Mouse (Mus musculus): ENCODE results near the gene Tubg1. TPM values are rescaled to one million over a fixed set of nuclear protein-coding genes. Genes with fewer than 3 reads are reported as not detected.

The Tubg1 gene
- polyA plus RNA-seq, 1 experiment from 2014 or later, result 20.6 TPM

- Histone ChIP-seq H3K27ac (ENCODE audit: low read depth, low read length) (no peak overlapping the region), H3K4me3 (ENCODE audit: low read depth, low read length) (no peak overlapping the region), H3K36me3 (ENCODE audit: control insufficient read depth, insufficient read depth) (peaks cover 27% of the 10 kb centered on the region), H3K9ac (ENCODE audit: low read depth, low read length) (no peak overlapping the region), H3K27me3 (replicated peaks; ENCODE audit: control insufficient read depth, insufficient read depth, low read length) (no peaks in the 10 kb centered on the region), H3K4me2 (replicated peaks; ENCODE audit: low read depth) (no peak overlapping the region), H3K9me3 (ENCODE audit: control insufficient read depth) (no peaks in the 10 kb centered on the region), H3K4me1 (replicated peaks; ENCODE audit: control insufficient read depth, insufficient read depth, low read length) (peaks cover 5% of the 10 kb centered on the region; the same call in 1 of the 2 replicates)
- TF ChIP-seq CTCF (IDR thresholded peaks at IDR 0.05; ENCODE audit: low read depth), result peak; percentile 44
- WGBS, result 71% methylated on average over 1 of the region's 1 CpGs
- no peak for ATAC-seq
Observed at GRCm38 (mm10) chr11:101127075-101127474, 7.3 kb downstream of the Tubg1 start.

DNA sequence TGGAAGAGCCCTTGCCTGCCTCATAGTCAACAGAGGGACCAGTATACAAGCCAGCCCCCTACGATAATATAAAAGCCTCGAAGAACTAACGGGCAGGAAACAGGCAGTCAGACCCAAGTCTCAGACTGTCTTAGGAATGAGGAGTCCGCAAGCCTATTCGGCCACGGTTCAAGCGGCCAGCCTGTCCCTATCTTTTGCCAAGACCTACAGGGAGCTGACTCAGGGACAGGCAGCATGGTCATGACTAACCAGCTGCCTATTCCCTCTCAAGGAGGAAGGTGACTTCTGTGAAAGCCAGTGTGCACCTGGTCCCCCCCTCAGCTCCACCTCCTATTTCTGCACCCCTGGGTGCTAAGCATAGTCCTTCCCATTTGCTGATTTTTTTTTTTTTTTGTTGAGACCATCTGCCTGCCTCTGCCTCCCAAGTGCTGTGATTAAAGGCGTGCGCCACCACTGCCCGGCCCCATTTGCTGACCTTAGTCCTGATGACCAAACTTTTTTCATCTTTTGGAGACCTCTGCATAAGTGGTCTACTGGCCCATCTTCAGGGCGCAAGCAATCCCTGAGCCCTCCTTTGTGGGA is 9.3 kb downstream of the Tubg1 start:
- WGBS, result 84% methylated on average over 11 of the region's 11 CpGs
- TF ChIP-seq CTCF (IDR thresholded peaks at IDR 0.05; ENCODE audit: low read depth), result no peak
- no peak overlapping the region for H3K4me3 ChIP-seq (ENCODE audit: low read depth, low read length)
- no peak overlapping the region for H3K9ac ChIP-seq (ENCODE audit: low read depth, low read length)
- ATAC-seq, result no peak
- peaks cover 15% of the 10 kb centered on the region for H3K36me3 ChIP-seq (ENCODE audit: control insufficient read depth, insufficient read depth)
- no peak overlapping the region for H3K27ac ChIP-seq (ENCODE audit: low read depth, low read length)
- no peaks in the 10 kb centered on the region for H3K27me3 ChIP-seq (replicated peaks; ENCODE audit: control insufficient read depth, insufficient read depth, low read length)
- no peaks in the 10 kb centered on the region for H3K9me3 ChIP-seq (ENCODE audit: control insufficient read depth)
- no peak overlapping the region for H3K4me2 ChIP-seq (replicated peaks; ENCODE audit: low read depth)
- H3K4me1 ChIP-seq (replicated peaks; ENCODE audit: control insufficient read depth, insufficient read depth, low read length), result peaks cover 5% of the 10 kb centered on the region; the same call in 1 of the 2 replicates

DNA sequence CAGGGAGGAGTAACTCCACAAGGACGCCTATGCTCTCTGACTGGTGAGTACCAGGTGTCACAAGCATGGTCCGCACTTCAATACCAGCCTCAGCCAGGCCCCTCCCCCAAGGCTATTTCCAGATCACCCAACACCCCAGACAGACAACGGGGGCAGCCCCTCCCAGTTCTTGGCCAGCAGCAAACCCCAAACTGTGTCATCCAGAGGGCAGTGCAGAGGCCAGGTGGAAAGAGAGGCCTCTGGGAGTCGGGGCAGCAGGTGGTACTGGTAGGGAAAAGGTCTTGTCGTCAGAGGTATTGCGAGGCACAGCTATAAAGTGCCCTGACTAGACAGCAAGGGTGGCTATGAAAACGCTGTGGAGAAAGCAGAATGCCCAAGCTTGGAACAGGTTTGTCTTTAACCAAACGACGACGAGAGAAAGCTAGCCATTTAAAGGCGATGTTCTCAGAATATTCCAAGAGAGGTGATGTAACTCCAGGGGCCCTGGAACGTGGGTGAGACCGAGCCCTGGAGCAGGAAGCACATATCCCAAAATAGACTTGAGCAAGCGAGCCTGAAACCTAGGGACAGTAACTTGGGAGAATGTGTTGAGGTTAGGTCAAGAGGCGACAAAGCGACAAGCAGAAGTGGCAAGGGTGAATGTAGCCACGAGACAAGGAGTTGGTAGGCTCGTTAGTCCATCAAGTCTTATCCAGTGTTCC is 10.5 kb downstream of the Tubg1 start:
- 28% methylated on average over 18 of the region's 18 CpGs for WGBS
- ATAC-seq, result peak; percentile 57; the same call in 1 of the 2 replicates
- TF ChIP-seq CTCF (IDR thresholded peaks at IDR 0.05; ENCODE audit: low read depth), result no peak

GRCm38 (mm10) chr11:101131187-101131586 is 11.4 kb downstream of the Tubg1 start:
- no peak for TF ChIP-seq CTCF (IDR thresholded peaks at IDR 0.05; ENCODE audit: low read depth)
- Histone ChIP-seq H3K9ac (ENCODE audit: low read depth, low read length) (no peak overlapping the region), H3K9me3 (ENCODE audit: control insufficient read depth) (no peaks in the 10 kb centered on the region), H3K4me2 (replicated peaks; ENCODE audit: low read depth) (no peak overlapping the region), H3K27ac (ENCODE audit: low read depth, low read length) (no peak overlapping the region), H3K4me1 (replicated peaks; ENCODE audit: control insufficient read depth, insufficient read depth, low read length) (peaks cover 5% of the 10 kb centered on the region; the same call in 1 of the 2 replicates), H3K27me3 (replicated peaks; ENCODE audit: control insufficient read depth, insufficient read depth, low read length) (no peaks in the 10 kb centered on the region), H3K36me3 (ENCODE audit: control insufficient read depth, insufficient read depth) (peaks cover 5% of the 10 kb centered on the region), H3K4me3 (ENCODE audit: low read depth, low read length) (no peak overlapping the region)
- 85% methylated on average over 2 of the region's 2 CpGs for WGBS
- no peak for ATAC-seq

More for the DNA sequence above, 10.5 kb downstream of the Tubg1 start:
- H3K36me3 ChIP-seq (ENCODE audit: control insufficient read depth, insufficient read depth), result peaks cover 15% of the 10 kb centered on the region
- H3K27ac ChIP-seq (ENCODE audit: low read depth, low read length), result no peak overlapping the region
- H3K27me3 ChIP-seq (replicated peaks; ENCODE audit: control insufficient read depth, insufficient read depth, low read length), result no peaks in the 10 kb centered on the region
- no peak overlapping the region for H3K4me3 ChIP-seq (ENCODE audit: low read depth, low read length)
- peaks cover 5% of the 10 kb centered on the region; the same call in 1 of the 2 replicates for H3K4me1 ChIP-seq (replicated peaks; ENCODE audit: control insufficient read depth, insufficient read depth, low read length)
- H3K4me2 ChIP-seq (replicated peaks; ENCODE audit: low read depth), result 0 out of 2 replicates have a peak overlapping the region, but pooled peaks have one; percentile 21
- no peaks in the 10 kb centered on the region for H3K9me3 ChIP-seq (ENCODE audit: control insufficient read depth)
- no peak overlapping the region for H3K9ac ChIP-seq (ENCODE audit: low read depth, low read length)

- no peak for ATAC-seq
- 82% methylated on average over 6 of the region's 6 CpGs for WGBS
- peak; percentile 64 for TF ChIP-seq CTCF (IDR thresholded peaks at IDR 0.05; ENCODE audit: low read depth)
Observed at GRCm38 (mm10) chr11:101131701-101132100, 12.0 kb downstream of the Tubg1 start.

GRCm38 (mm10) chr11:101133037-101133436 is 13.3 kb downstream of the Tubg1 start:
- H3K27me3 ChIP-seq (replicated peaks; ENCODE audit: control insufficient read depth, insufficient read depth, low read length), result no peaks in the 10 kb centered on the region
- no peaks in the 10 kb centered on the region for H3K36me3 ChIP-seq (ENCODE audit: control insufficient read depth, insufficient read depth)
- H3K4me1 ChIP-seq (replicated peaks; ENCODE audit: control insufficient read depth, insufficient read depth, low read length), result peaks cover 5% of the 10 kb centered on the region; the same call in 1 of the 2 replicates
- WGBS, result 54% methylated on average over 12 of the region's 12 CpGs
- no peak for TF ChIP-seq CTCF (IDR thresholded peaks at IDR 0.05; ENCODE audit: low read depth)
- H3K4me2 ChIP-seq (replicated peaks; ENCODE audit: low read depth), result no peak overlapping the region
- no peak overlapping the region for H3K9ac ChIP-seq (ENCODE audit: low read depth, low read length)
- no peak for ATAC-seq
- no peak overlapping the region for H3K27ac ChIP-seq (ENCODE audit: low read depth, low read length)
- no peaks in the 10 kb centered on the region for H3K9me3 ChIP-seq (ENCODE audit: control insufficient read depth)
- H3K4me3 ChIP-seq (ENCODE audit: low read depth, low read length), result no peak overlapping the region

More at GRCm38 (mm10) chr11:101131701-101132100, 12.0 kb downstream of the Tubg1 start:
- Histone ChIP-seq H3K9me3 (ENCODE audit: control insufficient read depth) (no peaks in the 10 kb centered on the region), H3K4me3 (ENCODE audit: low read depth, low read length) (no peak overlapping the region), H3K27me3 (replicated peaks; ENCODE audit: control insufficient read depth, insufficient read depth, low read length) (no peaks in the 10 kb centered on the region), H3K27ac (ENCODE audit: low read depth, low read length) (no peak overlapping the region), H3K4me1 (replicated peaks; ENCODE audit: control insufficient read depth, insufficient read depth, low read length) (peaks cover 5% of the 10 kb centered on the region; the same call in 1 of the 2 replicates), H3K36me3 (ENCODE audit: control insufficient read depth, insufficient read depth) (peaks cover under 1% of the 10 kb centered on the region; the same call in 1 of the 2 replicates), H3K9ac (ENCODE audit: low read depth, low read length) (no peak overlapping the region), H3K4me2 (replicated peaks; ENCODE audit: low read depth) (no peak overlapping the region)
